Mouse (Mus musculus) kidney, adult 8-10 months (tissue): ENCODE data around the gene Sprtn.

Experiments used
- DNase-seq, 2 experiments: peaks; one replicate each; pipeline ENCODE4 v3.0.0; 2022

Gene Sprtn

DNA sequence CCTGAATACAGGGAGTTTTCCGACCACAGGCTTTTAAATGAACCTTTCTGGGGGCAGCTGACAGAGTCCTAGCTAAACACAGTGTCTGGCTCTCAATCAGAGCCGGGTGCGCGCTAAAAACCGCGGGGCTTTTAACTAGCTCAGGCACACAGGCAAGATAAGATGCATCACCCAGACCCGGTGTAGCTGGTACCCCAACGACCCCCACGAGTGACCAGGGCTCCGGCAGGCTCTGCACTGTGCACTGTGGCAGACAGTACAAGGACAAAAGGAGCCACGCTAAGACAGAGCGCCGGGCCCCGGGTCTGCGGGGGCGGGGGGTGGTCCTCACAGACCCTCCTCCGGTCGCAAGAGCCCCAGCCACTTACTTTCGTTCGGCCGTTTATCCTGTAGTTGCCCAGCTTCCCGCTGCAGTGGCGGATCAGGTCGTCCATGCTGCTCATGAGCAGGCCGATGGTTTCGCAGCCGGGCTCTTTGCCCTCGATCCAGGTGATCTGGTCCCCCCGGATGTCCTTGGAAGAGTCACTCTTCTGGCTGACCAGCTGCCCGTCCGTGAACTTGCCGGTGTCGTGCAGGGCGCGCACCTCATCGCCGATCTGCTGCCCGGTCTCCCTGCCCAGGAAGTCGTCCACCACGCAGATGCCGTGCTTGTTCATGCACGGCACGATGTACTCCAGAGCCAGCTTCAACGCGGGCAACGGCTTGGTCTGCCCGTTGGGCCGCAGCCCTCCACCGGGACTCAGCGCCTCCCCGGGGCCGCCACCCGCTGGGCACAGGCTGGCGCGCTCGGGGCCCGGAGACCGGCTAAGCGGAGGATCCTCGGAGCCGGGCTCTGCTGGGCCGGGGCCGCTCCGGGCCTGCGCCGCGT lies 50.4 kb downstream of the Sprtn start:
- peak in 1 of 2 experiments; percentile 45 for DNase-seq

GRCm38 (mm10) chr8:124948733-124949111 lies 51.0 kb downstream of the Sprtn start:
- no peak for DNase-seq

GRCm38 (mm10) chr8:124949209-124950068 lies 51.8 kb downstream of the Sprtn start, which contains the start of gene Egln1:
Gene Egln1 (minus strand): TSS chr8:124949324.
- DNase-seq: peak; percentile 83

- no peak for DNase-seq
Observed at GRCm38 (mm10) chr8:124950069-124950456, 52.4 kb downstream of the Sprtn start.

DNA sequence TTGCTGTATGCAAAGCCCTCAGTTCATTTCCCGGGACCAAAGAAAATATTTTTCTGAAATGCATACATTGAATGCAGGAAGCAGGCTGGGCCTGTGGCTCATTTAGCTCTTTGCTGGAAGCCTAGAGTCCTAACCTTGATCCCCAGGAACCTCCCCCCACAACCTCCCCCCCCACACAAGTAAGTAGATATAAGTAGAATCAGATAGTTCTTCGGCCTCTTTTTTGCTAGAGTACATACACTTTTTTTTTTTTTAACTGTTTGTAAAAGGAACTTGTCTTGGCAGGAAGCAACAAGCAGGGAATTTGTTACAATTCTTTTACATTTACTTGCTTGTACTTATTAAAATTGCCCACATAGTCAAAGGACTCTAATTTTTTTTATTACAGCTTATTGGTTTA lies 53.2 kb downstream of the Sprtn start:
- DNase-seq: no peak

GRCm38 (mm10) chr8:124953188-124953587 lies 55.5 kb downstream of the Sprtn start:
- peak in 1 of 2 experiments; percentile 20 for DNase-seq

DNA sequence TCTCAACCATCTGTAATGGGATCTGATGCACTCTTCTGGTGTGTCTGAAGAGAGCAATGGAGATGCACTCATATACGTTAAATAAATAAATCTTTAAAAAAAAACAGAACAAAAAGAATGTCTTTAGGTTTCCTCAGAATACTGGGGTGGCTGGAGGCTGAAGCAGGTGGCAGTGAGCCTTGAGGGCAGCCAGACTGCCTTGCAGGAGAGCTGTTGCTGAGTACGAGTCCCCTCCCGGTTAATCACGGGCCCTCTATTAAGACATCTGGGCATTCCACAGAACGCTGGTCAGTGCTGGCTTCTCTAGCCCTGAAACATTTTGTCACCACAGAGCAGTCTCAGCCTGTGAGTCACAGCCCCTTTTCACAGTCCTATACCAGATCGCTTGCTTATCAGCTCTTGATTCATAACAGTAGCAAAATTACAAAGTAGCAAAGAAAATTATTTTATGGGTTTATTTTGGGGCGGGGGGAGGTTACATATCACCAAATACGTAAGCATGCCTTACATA lies 56.9 kb downstream of the Sprtn start:
- DNase-seq: no peak
